Mouse (Mus musculus): Measurements from ENCODE around the gene Klc4. TPM values are rescaled to one million over a fixed set of nuclear protein-coding genes. Genes with fewer than 3 reads are reported as not detected.

Klc4 gene
- polyA plus RNA-seq, 1 experiment from 2014 or later, result 29.8 TPM

- H3K36me3 ChIP-seq, result no peaks in the 10 kb centered on the region
- H3K9me3 ChIP-seq, result no peaks in the 10 kb centered on the region
- peak overlapping the region; percentile 46 for H3K9ac ChIP-seq
- H3K4me1 ChIP-seq, result peaks cover 88% of the 10 kb centered on the region
- H3K4me2 ChIP-seq (replicated peaks), result peak overlapping the region; percentile 38
- no peak for ATAC-seq (ENCODE audit: insufficient number of reproducible peaks, insufficient read depth, low FRiP score, low TSS enrichment)
- H3K27ac ChIP-seq, result peak overlapping the region; percentile 98
- H3K27me3 ChIP-seq, result no peaks in the 10 kb centered on the region
- WGBS, result 2% methylated on average over 6 of the region's 6 CpGs
- no peak overlapping the region for H3K4me3 ChIP-seq
Observed at GRCm38 (mm10) chr17:46618394-46618768, 27.4 kb downstream of the Klc4 start.

DNA sequence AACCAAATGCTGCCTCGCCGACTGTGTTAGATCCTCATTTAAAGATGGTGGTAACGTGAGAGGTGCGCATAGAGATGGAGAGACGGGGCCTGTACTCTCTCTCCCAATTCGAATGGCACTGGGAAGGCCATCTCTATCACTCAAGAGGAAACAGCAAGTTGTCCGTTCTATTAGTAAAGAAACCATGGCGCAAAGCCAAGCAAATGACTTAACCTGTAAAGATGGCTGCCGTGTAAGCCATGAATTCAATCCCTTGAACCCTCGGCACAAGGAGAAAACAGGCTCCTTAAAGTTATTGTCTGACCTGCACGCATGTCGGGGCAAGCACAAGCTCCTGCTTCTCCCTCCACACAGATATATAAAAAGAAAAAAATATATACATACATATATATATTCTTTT, 28.0 kb downstream of the Klc4 start:
- H3K27me3 ChIP-seq, result no peaks in the 10 kb centered on the region
- H3K4me1 ChIP-seq, result peaks cover 88% of the 10 kb centered on the region
- 43% methylated on average over 12 of the region's 12 CpGs for WGBS
- H3K9me3 ChIP-seq, result no peaks in the 10 kb centered on the region
- no peak overlapping the region for H3K4me3 ChIP-seq
- no peaks in the 10 kb centered on the region for H3K36me3 ChIP-seq
- peak overlapping the region; percentile 98 for H3K27ac ChIP-seq
- no peak overlapping the region for H3K9ac ChIP-seq
- H3K4me2 ChIP-seq (replicated peaks), result peak overlapping the region; percentile 38
- ATAC-seq (ENCODE audit: insufficient number of reproducible peaks, insufficient read depth, low FRiP score, low TSS enrichment), result no peak

DNA sequence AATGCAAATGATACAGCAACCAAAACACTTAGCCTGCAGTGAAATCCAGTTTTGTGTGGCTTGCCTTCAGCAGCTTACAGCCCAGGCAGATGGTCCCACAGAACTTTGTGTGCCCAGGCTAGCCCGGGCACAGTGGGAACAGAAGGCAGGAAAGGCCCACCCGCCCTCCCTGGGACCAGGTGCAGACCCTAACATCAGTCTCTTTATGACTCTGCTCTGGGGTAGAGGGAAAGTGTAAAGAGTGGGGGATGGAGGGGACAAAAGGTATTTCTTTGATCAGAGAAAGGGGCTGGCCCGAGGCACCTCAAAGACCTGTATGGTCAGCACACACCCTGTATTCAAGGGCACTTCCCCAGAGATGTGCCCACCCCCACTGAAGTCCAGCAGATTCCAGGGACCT, 32.6 kb downstream of the Klc4 start:
- Histone ChIP-seq H3K27me3 (no peaks in the 10 kb centered on the region), H3K9ac (no peak overlapping the region), H3K4me1 (peaks cover 65% of the 10 kb centered on the region), H3K4me3 (no peak overlapping the region), H3K9me3 (no peaks in the 10 kb centered on the region), H3K27ac (0 out of 2 replicates have a peak overlapping the region, but pooled peaks have one; percentile 41), H3K4me2 (replicated peaks) (no peak overlapping the region), H3K36me3 (no peaks in the 10 kb centered on the region)
- no peak for ATAC-seq (ENCODE audit: insufficient number of reproducible peaks, insufficient read depth, low FRiP score, low TSS enrichment)
- 47% methylated on average over 3 of the region's 3 CpGs for WGBS

GRCm38 (mm10) chr17:46612820-46613219, 33.0 kb downstream of the Klc4 start:
- Histone ChIP-seq H3K9me3 (no peaks in the 10 kb centered on the region), H3K4me2 (replicated peaks) (no peak overlapping the region), H3K9ac (no peak overlapping the region), H3K36me3 (no peaks in the 10 kb centered on the region), H3K4me1 (peaks cover 61% of the 10 kb centered on the region), H3K27me3 (no peaks in the 10 kb centered on the region), H3K4me3 (no peak overlapping the region), H3K27ac (peak overlapping the region; percentile 41; the same call in 1 of the 2 replicates)
- ATAC-seq (ENCODE audit: insufficient number of reproducible peaks, insufficient read depth, low FRiP score, low TSS enrichment), result no peak
- WGBS, result 30% methylated on average over 4 of the region's 4 CpGs

GRCm38 (mm10) chr17:46612189-46612588, 33.6 kb downstream of the Klc4 start:
- H3K27ac ChIP-seq, result peak overlapping the region; percentile 41; the same call in 1 of the 2 replicates
- H3K36me3 ChIP-seq, result no peaks in the 10 kb centered on the region
- H3K9me3 ChIP-seq, result no peaks in the 10 kb centered on the region
- no peak overlapping the region for H3K9ac ChIP-seq
- no peak for ATAC-seq (ENCODE audit: insufficient number of reproducible peaks, insufficient read depth, low FRiP score, low TSS enrichment)
- WGBS, result 64% methylated on average over 2 of the region's 2 CpGs
- peaks cover 55% of the 10 kb centered on the region for H3K4me1 ChIP-seq
- H3K27me3 ChIP-seq, result no peaks in the 10 kb centered on the region
- no peak overlapping the region for H3K4me3 ChIP-seq
- no peak overlapping the region for H3K4me2 ChIP-seq (replicated peaks)

GRCm38 (mm10) chr17:46611316-46611715, 34.5 kb downstream of the Klc4 start:
- Histone ChIP-seq H3K36me3 (no peaks in the 10 kb centered on the region), H3K4me1 (peaks cover 47% of the 10 kb centered on the region), H3K27me3 (no peaks in the 10 kb centered on the region), H3K9ac (no peak overlapping the region), H3K9me3 (no peaks in the 10 kb centered on the region), H3K4me2 (replicated peaks) (no peak overlapping the region), H3K27ac (no peak overlapping the region), H3K4me3 (no peak overlapping the region)
- no peak for ATAC-seq (ENCODE audit: insufficient number of reproducible peaks, insufficient read depth, low FRiP score, low TSS enrichment)
- 99% methylated on average over 6 of the region's 6 CpGs for WGBS

GRCm38 (mm10) chr17:46609721-46610514, 35.9 kb downstream of the Klc4 start:
- 0 out of 2 replicates have a peak overlapping the region, but pooled peaks have one; percentile 3 for H3K4me2 ChIP-seq (replicated peaks)
- H3K9ac ChIP-seq, result no peak overlapping the region
- WGBS, result 45% methylated on average over 15 of the region's 15 CpGs
- H3K9me3 ChIP-seq, result no peaks in the 10 kb centered on the region
- ATAC-seq (ENCODE audit: insufficient number of reproducible peaks, insufficient read depth, low FRiP score, low TSS enrichment), result no peak
- peak overlapping the region; percentile 36; the same call in 1 of the 2 replicates for H3K27ac ChIP-seq
- H3K4me1 ChIP-seq, result peaks cover 48% of the 10 kb centered on the region
- no peaks in the 10 kb centered on the region for H3K36me3 ChIP-seq
- no peaks in the 10 kb centered on the region for H3K27me3 ChIP-seq
- H3K4me3 ChIP-seq, result no peak overlapping the region

- H3K9ac ChIP-seq, result no peak overlapping the region
- no peaks in the 10 kb centered on the region for H3K36me3 ChIP-seq
- H3K27ac ChIP-seq, result no peak overlapping the region
- H3K4me2 ChIP-seq (replicated peaks), result no peak overlapping the region
- 84% methylated on average over 12 of the region's 12 CpGs for WGBS
- no peak overlapping the region for H3K4me3 ChIP-seq
- no peaks in the 10 kb centered on the region for H3K27me3 ChIP-seq
- ATAC-seq (ENCODE audit: insufficient number of reproducible peaks, insufficient read depth, low FRiP score, low TSS enrichment), result no peak
- H3K4me1 ChIP-seq, result peaks cover 37% of the 10 kb centered on the region
- H3K9me3 ChIP-seq, result no peaks in the 10 kb centered on the region
Observed at GRCm38 (mm10) chr17:46605987-46606386, 39.8 kb downstream of the Klc4 start.

DNA sequence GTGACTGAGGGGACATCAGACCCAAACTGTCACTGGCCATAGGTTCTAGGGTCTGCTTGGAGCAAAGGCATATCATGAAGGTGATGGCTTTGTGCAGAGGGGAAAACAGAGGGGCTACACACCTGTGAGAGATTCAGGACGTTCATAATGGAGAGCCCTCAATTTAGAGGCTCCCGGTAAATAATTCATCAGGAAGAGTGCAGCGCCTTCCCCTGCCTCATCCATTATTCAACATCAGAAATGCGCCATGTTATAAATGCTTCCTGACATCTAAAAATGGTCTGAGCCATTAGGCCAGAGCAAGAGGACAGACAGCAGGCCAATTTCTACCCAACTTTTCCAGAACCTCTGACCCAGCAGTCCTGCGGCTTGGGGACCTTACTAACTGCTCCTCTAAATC, 40.7 kb downstream of the Klc4 start:
- Histone ChIP-seq H3K36me3 (no peaks in the 10 kb centered on the region), H3K27ac (peak overlapping the region; percentile 54; the same call in 1 of the 2 replicates), H3K4me1 (peaks cover 33% of the 10 kb centered on the region), H3K9me3 (no peaks in the 10 kb centered on the region), H3K9ac (no peak overlapping the region), H3K27me3 (no peaks in the 10 kb centered on the region), H3K4me2 (replicated peaks) (no peak overlapping the region), H3K4me3 (no peak overlapping the region)
- ATAC-seq (ENCODE audit: insufficient number of reproducible peaks, insufficient read depth, low FRiP score, low TSS enrichment), result no peak
- 67% methylated on average over 5 of the region's 5 CpGs for WGBS

DNA sequence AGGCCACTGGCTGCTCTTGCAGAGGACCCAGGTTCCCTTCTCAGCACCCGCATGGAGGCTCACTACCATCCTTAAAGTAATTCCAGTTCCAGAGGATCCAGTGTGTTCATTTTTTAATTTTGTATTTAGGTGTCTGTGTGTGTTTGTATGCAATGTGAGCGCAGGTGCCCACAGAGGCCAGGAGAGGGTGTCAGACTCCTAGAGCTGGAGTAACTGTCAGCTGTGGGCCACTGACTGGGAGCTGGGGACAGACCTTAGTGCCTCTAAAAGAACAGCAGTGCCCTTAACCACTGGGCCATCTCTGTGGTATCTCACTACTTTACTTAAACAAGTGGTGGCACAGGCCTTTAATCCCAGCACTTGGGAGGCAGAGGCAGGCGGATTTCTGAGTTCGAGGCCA, 42.6 kb downstream of the Klc4 start:
- Histone ChIP-seq H3K4me2 (replicated peaks) (no peak overlapping the region), H3K4me1 (peaks cover 26% of the 10 kb centered on the region), H3K27me3 (no peaks in the 10 kb centered on the region), H3K36me3 (no peaks in the 10 kb centered on the region), H3K9me3 (no peaks in the 10 kb centered on the region), H3K9ac (no peak overlapping the region), H3K4me3 (no peak overlapping the region), H3K27ac (no peak overlapping the region)
- WGBS, result 97% methylated on average over 4 of the region's 4 CpGs
- ATAC-seq (ENCODE audit: insufficient number of reproducible peaks, insufficient read depth, low FRiP score, low TSS enrichment), result no peak

DNA sequence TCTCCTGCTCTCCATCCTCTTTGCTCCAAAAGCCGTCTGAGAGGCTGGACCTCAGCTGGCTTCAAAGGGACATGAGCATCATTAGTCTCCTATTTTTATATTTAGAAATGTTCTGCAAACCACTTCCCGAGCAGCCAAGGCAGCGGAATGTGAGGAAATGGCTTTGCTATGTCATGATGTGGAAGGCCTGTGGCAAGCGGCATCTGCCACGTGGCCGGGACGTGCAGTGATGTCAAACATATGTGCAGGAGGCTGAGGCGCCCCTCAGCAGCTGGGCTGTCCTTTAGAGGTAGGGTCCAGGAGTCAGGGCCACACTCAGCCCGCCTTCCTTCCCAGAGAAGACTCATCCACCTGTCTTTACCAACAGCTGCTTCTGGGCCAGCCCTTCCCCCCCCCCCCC, 43.6 kb downstream of the Klc4 start:
- Histone ChIP-seq H3K27ac (peak overlapping the region; percentile 50; the same call in 1 of the 2 replicates), H3K4me3 (no peak overlapping the region), H3K9ac (no peak overlapping the region), H3K4me1 (peaks cover 26% of the 10 kb centered on the region), H3K4me2 (replicated peaks) (no peak overlapping the region), H3K36me3 (0 out of 2 replicates have a peak, but pooled peaks cover 5% of the 10 kb centered on the region), H3K9me3 (no peaks in the 10 kb centered on the region), H3K27me3 (no peaks in the 10 kb centered on the region)
- 0 out of 2 replicates have a peak, but pooled peaks have one; percentile 45 for ATAC-seq (ENCODE audit: insufficient number of reproducible peaks, insufficient read depth, low FRiP score, low TSS enrichment)
- 56% methylated on average over 9 of the region's 9 CpGs for WGBS

DNA sequence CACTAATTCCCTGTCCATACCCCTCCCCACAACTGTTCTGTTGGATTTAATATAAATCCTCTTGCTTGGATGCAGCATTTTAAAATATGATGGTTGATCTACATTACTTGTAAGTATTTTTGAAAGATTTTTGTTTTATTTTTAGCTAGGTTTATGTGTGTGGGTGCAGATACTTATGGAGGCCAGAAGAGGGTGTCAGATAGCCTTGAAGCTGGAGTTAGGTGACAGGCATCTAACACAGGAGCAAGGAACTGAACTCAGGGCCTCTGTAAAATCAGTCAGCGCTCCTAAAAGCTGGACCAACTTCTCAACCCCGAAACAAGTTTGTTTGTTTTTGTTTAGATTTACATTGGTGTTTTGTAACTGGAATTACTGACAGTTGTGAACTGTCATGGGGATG, 45.3 kb downstream of the Klc4 start:
- H3K4me1 ChIP-seq, result peaks cover 25% of the 10 kb centered on the region
- no peak overlapping the region for H3K9ac ChIP-seq
- 96% methylated on average over 2 of the region's 2 CpGs for WGBS
- ATAC-seq (ENCODE audit: insufficient number of reproducible peaks, insufficient read depth, low FRiP score, low TSS enrichment), result no peak
- no peak overlapping the region for H3K4me3 ChIP-seq
- 0 out of 2 replicates have a peak, but pooled peaks cover 5% of the 10 kb centered on the region for H3K36me3 ChIP-seq
- H3K4me2 ChIP-seq (replicated peaks), result no peak overlapping the region
- no peak overlapping the region for H3K27ac ChIP-seq
- no peaks in the 10 kb centered on the region for H3K27me3 ChIP-seq
- no peaks in the 10 kb centered on the region for H3K9me3 ChIP-seq

All from embryonic facial prominence, embryonic 12.5 days (tissue).